Mouse (Mus musculus) R1 (cell line): ENCODE results near the gene Luc7l2.

Source experiments
- DNase-seq: peaks from one replicate; pipeline ENCODE4 v3.0.0-alpha.2; 2018; ENCODE audit warnings: low read depth, low spot score

Luc7l2 gene

GRCm38 (mm10) chr6:38576096-38576495, 25.0 kb downstream of the Luc7l2 start:
- no peak for DNase-seq

GRCm38 (mm10) chr6:38580112-38580857, 29.2 kb downstream of the Luc7l2 start:
- DNase-seq: no peak

- DNase-seq: no peak
These were observed 30.6 kb downstream of the Luc7l2 start for GRCm38 (mm10) chr6:38581711-38582110.

GRCm38 (mm10) chr6:38597481-38597880, 46.3 kb downstream of the Luc7l2 start:
- peak; percentile 38 for DNase-seq

- DNase-seq: no peak
These were observed 58.8 kb downstream of the Luc7l2 start for GRCm38 (mm10) chr6:38609892-38610291.

- no peak for DNase-seq
These were observed 71.3 kb downstream of the Luc7l2 start for GRCm38 (mm10) chr6:38622406-38622805.

- no peak for DNase-seq
These were observed 72.3 kb downstream of the Luc7l2 start for GRCm38 (mm10) chr6:38623457-38623856.

- DNase-seq: no peak
These were observed 73.3 kb downstream of the Luc7l2 start for GRCm38 (mm10) chr6:38624439-38624838.

- no peak for DNase-seq
These were observed 75.0 kb downstream of the Luc7l2 start for GRCm38 (mm10) chr6:38626086-38626485.

GRCm38 (mm10) chr6:38627081-38627480, 75.9 kb downstream of the Luc7l2 start:
- DNase-seq: no peak

- DNase-seq: no peak
These were observed 76.4 kb downstream of the Luc7l2 start for GRCm38 (mm10) chr6:38627486-38627885.

GRCm38 (mm10) chr6:38629556-38629955, 78.4 kb downstream of the Luc7l2 start:
- no peak for DNase-seq

- no peak for DNase-seq
These were observed 81.7 kb downstream of the Luc7l2 start for GRCm38 (mm10) chr6:38632826-38633225.

- DNase-seq: no peak
These were observed 83.3 kb downstream of the Luc7l2 start for GRCm38 (mm10) chr6:38634461-38634860.

- DNase-seq: peak; percentile 49
These were observed 85.1 kb downstream of the Luc7l2 start for GRCm38 (mm10) chr6:38635941-38636851.

GRCm38 (mm10) chr6:38636852-38637618, 85.9 kb downstream of the Luc7l2 start, which contains the start of gene Klrg2:
Gene Klrg2, minus strand, starts transcription at chr6:38637242.
- DNase-seq: peak; percentile 80

GRCm38 (mm10) chr6:38640401-38640800, 89.3 kb downstream of the Luc7l2 start:
- DNase-seq: no peak

GRCm38 (mm10) chr6:38641228-38641627, 90.1 kb downstream of the Luc7l2 start:
- DNase-seq: no peak

GRCm38 (mm10) chr6:38641645-38642044, 90.5 kb downstream of the Luc7l2 start:
- peak; percentile 19 for DNase-seq

GRCm38 (mm10) chr6:38642593-38642992, 91.5 kb downstream of the Luc7l2 start:
- no peak for DNase-seq

GRCm38 (mm10) chr6:38643039-38643438, 91.9 kb downstream of the Luc7l2 start:
- no peak for DNase-seq

GRCm38 (mm10) chr6:38649545-38649944, 98.4 kb downstream of the Luc7l2 start:
- DNase-seq: peak; percentile 79
